Mouse (Mus musculus) CD8-positive naive resting alpha-beta T cell, adult 2 months (primary cell): ENCODE measurements around the gene Eif3d.

Experiments
- DNase-seq, 2 experiments: peaks; one replicate each; pipeline ENCODE4 v3.0.0; 2022; ENCODE audit warnings: low read depth in 2 of 2, low spot score in 2 of 2

Eif3d gene

DNA sequence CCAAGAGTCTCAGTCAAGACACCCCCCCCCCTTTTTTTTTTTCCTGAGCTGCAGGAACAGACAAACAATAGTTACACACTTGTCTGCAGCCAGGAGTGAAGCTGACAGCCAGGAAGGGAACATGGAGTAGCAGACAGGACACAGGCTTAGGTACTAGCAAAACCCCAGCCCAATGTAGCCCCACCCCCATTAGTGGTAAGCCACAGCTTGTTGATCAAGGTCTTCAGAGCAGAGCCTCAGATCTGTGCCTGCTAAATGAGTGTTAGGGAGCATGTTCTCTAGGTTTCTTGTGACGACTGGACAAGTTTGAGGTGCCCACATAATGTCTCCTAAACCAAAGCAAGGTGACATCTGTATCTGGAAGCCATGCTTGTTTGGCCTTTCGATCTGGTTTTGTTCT lies 16.3 kb downstream of the Eif3d start:
- DNase-seq: peak; percentile 7 to 35

DNA sequence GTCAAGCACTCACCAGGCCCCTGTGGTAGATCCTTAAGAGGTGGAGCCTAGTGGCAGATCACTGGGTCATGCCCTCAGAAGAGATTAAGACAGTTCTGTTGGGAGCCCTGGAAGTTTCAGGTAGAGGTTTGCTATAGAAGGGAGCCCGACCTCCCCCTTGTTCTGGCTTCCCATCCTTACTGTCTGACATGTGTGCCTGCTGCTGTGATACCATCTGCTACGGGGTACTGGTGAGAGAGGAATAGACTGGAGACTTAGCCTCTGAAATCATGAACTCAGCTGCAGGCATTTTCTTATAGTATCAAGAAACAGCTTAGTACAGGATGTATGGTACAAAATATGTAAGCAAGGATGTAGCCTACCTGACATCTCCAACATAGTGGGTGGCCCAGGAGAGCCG lies 17.7 kb downstream of the Eif3d start:
- no peak for DNase-seq

DNA sequence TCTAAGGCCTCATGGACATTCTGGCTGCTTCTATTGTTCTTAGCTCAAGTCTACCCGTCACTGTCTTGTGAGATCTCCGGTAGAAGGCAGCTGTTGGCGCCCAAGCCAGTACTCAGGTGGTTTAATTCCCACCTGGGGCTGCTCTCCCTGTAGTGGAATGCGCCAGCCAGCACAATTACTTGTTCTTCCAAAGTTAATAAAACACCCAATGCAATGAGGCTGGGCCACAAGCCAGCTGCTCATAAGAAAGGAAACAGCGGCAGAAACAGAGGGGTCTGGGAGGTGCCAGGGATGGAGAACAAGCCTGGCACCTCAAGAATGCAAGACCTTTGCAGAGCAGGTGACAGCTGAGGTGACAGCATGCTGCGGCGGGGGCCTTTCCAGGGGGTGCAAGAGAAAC lies 21.6 kb downstream of the Eif3d start:
- DNase-seq: no peak

DNA sequence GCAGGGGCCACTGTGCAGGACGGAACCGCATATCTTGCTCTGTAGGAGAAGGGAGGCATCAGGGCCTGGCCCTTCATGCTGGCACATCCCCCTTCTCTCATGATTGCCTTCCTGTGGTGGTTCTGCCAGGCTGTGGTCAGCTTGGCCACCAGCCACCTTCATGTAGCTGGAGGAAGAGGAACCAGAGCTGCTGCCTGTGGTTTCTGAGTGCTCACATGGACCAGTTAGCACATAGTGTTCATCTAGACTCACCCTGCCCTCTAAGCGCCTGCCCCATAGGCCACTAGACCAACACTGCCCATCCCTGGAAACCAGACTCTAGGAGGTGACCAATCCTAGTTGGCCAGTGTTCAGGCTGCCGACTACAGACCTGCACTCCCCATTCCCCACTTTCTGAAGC lies 24.9 kb downstream of the Eif3d start:
- DNase-seq: no peak

DNA sequence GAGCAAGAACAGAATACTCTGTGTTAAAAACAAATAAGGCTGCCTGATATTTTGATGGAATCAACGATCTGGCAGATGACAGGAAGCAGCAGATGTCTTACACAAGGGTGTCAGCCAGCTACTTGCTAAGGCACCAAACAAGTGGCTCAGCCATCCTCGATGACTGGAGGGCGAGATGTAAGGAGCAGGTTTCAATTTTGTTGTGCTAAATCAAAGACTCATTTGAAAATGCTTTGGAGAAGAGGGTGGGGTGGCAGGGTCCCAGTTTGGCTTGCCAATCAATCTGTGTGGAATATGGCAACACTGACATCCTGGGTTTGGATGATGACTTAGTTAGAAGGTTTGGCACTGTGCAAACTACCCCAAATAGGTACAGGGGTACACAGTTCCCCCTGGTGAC lies 29.1 kb downstream of the Eif3d start:
- no peak for DNase-seq

DNA sequence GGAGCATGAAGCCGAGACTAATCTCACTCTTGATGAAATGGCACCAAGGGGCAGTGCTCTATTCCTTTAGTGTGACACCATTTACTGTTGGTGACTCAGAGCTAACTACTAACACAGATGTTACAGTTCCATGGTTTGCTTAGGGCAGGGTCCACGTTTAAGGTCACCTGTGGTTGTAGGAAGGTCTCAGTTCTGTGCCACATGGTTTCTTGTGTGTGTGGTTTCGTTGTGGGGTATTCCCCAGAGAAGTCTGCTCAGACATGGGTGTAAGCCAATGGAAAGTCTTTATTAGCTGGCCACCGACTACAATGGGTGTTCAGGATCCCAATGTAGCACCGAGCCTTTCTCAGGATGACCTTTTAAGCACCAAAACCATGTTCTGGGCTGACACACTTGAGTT lies 32.1 kb downstream of the Eif3d start:
- no peak for DNase-seq

DNA sequence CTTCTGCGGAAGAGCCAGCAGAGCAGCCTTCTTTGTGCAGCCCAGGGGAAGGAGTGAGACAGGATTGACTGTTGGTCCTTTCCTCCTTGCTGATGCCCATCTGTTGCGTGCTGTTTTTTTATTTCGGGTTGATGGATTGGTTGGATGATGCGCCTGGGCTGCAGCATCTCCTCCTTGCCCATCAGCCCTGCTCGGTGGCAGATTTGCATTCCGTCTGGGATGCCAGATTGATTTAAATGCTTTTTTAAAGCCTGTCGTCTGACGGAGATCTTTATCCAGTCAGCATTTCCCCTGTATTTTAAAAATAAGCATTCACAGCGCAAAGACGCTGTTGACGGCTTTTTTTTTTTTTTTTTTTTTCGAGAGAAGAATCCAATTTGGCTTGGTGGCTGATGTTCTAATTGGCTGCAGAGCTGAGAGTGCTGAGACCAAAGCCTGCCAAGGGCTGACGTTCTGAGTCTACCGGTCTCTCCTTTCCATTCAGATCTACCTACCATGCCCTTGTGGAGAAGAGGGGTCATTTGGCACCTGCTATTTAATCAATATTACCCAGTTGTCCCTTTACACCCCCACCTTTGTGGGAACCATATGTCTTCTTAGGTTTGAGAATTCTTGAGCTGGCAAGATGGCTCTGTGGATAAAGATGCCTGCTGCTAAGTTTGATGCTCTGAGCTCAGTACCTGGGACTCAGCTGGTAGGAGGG lies 34.8 kb downstream of the Eif3d start:
- no peak for DNase-seq

DNA sequence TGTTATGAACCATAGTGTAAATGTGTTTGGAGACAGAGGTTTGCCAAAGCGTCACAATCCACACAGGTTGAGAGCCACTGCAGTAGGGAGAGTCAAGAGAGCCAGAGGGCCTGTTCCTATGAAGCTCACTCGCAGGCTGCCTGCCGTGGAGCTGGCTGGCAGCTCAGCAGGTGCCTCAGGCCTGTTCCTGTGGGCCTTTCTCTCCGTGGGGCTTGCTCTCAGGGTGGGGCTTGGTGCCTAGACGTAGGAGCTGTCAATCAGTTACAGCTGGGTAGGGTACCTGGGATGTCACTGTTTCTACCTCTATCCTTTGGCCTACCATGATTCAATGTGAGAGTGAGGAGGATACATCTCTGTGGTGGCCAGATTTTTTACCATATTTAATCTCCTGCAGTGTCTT lies 35.6 kb downstream of the Eif3d start:
- no peak for DNase-seq

DNA sequence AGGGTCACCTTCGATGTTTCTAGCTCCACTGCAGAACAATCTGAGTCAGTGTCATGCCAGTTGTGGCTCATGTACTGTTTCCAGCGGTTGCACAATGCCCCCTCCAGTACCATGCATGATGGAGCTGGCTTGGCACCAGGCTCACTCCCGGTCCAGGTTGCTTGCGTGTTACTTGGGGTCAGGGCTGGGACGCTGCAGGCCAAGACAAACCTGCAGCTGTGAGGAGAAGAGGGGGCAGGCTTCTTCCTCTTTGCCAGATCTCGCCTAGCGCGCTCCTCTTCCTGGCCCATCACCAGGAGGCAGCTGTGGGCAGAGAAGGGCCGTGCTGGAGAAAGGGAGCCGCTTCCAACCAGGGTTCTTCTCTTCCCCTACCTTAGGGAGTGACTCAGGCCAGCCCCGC lies 36.3 kb downstream of the Eif3d start:
- DNase-seq: no peak

DNA sequence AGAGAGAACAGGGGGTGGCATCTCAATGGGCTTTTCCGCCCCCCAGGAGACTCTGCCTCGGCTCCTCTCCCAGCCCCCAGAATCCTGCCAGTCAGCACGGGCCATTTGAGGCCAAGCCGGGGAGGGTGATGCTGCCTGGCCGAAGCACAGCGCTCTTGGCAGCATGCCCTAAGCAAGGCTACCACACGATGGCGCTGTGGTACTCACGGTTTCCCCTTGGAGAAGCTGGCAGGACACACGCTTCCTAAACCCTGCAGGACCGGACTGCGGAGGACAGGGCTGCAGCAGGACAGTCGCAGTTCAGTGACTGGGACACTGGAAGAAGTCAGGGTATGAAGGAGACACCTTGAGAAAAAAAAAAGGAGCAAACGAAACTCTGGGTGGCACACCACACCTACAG lies 36.8 kb downstream of the Eif3d start:
- DNase-seq: peak; percentile 85 to 92

DNA sequence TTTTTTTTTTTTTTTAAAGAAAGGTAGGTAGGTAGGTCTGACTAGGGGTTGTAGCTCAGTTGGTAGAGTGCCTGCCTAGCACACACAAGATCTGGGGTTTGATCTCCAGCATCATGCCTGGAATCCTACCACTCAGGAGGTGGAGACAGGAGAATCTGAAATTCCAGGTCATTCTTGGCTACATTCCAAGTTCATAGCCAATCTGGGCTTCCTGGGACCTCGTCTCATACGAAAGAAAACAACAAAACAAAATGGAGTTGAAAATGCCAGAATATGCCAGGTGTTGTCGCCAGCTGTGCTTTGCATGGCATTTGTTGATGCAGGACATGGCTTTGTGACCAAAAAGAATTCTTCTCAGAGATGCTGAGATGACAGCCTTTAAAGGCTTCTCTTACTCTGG lies 37.4 kb downstream of the Eif3d start:
- DNase-seq: no peak

DNA sequence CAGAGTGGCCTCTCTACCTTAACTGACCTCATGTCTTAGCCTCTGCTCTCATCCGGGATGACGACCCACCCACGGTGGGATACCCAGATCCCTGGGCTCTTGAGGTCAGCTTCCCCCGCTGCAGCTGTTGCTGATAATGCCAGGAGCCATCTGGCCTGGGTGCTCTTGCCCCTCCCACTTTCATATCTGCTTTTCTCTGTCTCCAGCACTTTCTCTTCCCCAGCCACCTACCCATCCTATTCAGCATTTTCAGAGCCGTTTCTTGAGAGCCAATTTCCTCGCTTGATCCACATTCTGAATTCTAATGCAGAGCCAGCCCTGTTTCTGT lies 39.0 kb downstream of the Eif3d start:
- no peak for DNase-seq

DNA sequence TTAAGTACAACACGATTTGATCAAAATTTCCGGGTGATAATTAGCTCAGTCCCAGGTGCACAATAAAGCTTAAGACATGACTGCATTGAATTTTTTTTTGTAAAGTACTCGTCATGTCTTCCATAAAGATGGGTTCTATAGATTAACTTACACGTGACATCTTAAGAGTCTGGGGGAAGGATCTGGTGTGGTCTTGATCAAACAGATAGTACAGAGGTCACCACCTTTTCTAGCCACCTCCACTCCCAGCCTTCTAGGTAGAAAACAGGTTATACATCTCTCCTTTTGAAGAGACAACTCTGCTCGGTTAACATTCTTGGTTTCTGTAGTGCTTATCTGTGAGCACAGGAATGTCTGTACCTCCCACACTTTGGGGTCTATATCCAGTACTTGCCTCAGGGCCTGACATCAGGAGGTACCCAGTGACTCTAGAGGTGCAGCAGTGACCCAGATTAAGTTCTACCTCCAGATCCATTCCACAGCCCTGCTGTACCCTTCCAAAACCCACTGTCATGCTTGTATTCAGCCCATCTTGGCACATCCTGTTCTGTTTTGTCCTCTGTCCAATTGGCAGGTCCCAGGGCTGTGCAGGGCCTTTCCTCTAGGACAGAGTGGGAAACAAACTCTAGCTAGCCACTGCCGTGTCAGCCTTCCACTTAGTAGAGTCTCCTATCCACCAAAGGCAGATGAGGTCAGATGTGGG lies 39.5 kb downstream of the Eif3d start:
- no peak for DNase-seq

DNA sequence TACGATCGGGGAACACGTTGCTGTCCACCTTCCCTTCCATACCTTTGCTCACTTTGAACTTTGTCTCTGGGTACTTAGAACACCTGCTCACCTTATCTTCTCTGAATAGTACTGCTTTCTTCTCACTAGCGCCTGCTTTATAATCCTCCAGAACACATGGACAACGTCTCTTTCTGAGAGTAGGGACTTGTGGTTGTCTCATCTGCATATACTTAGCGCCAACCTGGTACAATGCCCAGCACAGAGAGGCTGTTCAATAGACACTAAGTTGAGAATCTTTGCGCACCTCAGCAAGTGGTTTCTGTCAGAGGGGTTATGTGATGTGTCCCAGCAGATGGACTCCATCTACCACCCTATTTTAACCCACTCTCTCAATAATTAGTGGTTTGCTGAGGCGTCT lies 40.8 kb downstream of the Eif3d start:
- DNase-seq: no peak

DNA sequence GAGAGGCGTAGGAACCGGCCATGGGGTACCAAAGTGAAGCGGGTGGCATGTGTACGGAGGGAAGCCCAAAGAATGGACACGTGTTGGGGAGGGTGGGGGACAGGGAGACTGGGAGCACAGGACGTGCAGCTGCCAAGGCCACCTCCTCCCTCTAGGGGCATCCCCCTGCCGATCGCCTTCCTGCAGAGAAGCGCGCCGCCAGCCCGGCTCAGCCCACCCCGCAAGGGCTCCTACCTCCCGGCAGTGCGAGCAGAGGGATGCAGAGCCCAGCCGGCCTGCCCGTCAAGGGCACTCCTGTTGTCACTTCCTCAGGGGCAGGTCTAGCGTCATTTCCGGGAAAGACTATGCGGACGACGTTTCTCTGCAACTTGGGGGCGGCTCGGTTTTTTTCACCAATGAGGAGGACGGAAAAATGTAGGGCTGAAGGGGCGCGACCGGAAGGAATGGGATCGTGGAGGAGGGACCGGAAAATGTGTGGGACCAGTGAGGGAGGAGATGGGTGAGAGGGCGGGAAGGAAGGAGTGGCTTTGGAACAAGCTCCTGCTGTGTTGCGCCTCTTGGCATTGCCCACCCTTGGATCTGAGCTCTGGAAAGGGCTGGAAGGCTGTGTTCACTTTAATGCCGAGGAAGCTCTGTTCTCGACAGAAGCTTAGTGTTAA lies 41.8 kb downstream of the Eif3d start, which contains the start of gene Txn2:
TSS of gene Txn2 (minus strand) at position 334 of the 659 bp plus-strand sequence.
- peak; percentile 94 to 95 for DNase-seq

DNA sequence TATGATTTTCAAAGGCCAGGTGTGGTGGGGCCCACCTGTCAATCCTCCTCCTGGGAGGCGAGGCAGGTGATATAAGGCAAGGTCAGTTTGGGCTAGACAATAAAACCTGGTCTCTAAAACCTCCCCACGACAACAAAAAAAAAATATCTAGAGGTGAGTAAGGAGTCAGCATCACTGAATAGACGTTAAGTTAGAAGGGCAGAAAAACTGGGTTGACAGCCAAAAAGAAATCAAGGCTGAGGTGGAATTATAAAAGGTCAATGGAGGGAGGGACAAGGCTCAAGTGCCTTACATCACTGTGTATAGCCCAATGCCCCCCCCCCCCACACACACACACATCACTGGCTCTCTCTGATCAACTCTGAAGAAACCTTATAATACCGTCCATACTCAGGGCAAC lies 42.5 kb downstream of the Eif3d start:
- DNase-seq: no peak

DNA sequence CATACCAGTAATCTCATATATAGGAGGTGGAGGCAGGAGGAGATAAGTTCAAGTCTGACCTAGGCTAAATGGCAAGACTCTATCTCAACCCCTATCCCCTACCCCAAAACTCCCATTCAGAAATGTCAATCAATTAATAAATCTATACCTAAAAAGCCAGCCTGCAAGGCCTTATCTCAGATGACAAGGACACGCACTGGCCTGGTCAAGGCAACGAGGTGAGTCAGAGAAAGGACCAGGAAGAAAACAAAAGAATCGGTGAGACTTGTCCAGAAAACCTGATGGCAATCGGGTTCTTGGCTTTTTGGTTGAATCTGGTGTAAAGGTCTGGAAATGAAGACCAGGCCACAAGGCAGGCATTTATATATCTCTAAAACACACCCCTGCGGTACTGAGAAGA lies 43.7 kb downstream of the Eif3d start:
- DNase-seq: no peak

DNA sequence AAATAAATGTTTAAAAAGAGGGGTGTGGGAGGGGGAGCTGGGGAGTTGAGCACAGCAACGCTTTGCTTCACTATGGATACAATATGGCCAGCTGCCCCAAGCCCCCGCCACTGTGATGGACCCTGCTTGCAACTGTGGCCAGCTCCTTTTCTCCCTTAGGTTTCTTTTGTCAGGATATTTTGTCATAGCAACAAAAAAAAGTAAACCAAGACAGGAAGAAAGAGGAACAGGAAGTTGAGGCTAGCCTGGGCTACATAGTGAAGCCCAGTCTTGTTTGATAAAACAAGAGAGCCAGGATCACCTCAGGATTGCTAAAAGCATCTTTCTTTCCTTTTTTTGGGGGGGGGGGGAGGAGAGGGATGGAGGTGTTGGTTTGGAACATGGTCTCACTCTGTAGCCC lies 45.4 kb downstream of the Eif3d start:
- no peak for DNase-seq

DNA sequence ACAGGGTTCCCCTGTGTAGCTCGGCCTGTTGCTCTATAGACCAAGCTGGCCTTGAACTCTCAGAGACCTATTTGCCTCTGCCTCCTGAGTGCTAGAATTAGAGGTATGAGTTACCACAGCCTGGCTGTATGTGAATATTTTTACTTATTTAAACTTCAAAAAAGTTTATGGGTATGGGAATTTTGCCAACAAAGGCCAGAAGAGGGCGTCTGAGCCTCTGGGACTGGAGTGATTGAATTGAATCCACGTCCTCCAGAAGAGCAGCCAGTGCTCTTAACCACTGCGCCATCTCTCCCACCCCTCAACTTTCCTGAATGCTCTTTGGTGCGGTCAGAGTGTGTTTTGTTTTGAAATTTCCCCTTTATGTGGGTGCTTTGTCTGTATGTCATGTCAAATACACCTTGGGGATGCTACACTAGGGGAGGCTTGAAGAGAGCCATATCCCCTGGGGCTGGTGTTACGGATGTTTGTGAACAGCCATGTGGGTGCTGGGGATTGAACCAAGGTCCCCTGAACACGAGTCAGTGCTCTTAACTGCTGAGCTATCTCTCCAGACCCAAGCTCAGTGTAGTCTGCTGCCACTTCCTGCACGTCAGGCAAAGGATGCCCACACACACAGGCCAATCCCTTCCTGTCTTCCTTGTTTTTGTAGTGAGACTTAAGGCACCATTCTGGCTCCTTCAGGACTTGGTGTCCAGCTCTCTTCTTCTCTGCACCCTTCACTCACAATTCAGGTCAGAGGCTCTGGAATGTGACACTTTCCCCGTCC lies 47.2 kb downstream of the Eif3d start:
- no peak for DNase-seq

DNA sequence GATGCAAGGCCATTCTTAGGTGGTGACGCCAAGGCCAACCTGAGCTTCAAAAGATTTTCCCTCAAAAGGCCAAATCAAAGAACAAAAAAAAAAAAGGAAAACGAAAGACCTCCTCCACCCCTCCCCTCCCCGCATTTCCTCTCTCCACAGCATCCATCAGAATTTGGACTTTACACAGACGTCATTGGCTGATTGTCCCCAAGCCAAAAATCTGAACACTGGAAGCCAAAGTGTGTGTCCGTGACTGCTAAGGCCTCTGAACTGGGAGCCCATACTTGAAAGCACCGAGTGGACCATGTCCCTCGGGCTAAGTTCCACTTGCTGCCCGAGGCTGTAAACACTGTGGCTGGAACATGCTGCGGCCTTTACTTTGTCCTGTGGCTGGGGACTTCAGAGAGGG lies 47.9 kb downstream of the Eif3d start:
- no peak for DNase-seq

DNA sequence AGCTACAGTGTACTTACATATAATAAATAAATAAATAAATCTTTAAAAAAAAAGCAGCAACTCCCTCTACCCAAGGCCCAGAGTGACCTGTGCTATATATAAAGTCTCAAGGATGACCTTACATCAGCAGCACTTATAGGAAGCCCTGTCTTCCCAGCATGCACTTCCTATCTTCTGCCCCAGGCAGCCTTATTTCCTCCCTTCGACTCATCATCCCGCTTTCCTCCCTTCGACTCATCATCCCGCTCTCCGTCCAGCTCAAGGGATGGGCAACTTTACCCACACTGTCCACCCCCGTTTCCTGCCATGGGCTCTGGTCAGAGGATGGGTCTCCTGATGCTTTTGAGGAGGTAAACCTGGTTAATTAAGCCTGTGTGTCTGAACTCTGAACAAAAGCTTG lies 49.0 kb downstream of the Eif3d start:
- no peak for DNase-seq
